Mouse (Mus musculus) lung, postnatal 0 days (tissue): Measurements from ENCODE around the gene Pigx.

Experiments used
- CTCF ChIP-seq: IDR thresholded peaks from 2 replicates; pipeline ENCODE4 v1.5.1; 2016; ENCODE audit warnings: antibody characterized with exemption, mild to moderate bottlenecking
- EP300 ChIP-seq: IDR thresholded peaks from 2 replicates; pipeline ENCODE4 v1.6.1; 2016; ENCODE audit warnings: antibody characterized with exemption, mild to moderate bottlenecking, control low read depth

- TF ChIP-seq CTCF = no peak
- no peak for TF ChIP-seq EP300
These were observed 32.6 kb downstream of the Pigx start for GRCm38 (mm10) chr16:32066899-32067298.
